Mouse (Mus musculus): ENCODE measurements around the gene Zfp866. TPM values are rescaled to one million over a fixed set of nuclear protein-coding genes. Genes with fewer than 3 reads are reported as not detected.

Zfp866 gene
- total RNA-seq, 1 experiment: 19.1 TPM

DNA sequence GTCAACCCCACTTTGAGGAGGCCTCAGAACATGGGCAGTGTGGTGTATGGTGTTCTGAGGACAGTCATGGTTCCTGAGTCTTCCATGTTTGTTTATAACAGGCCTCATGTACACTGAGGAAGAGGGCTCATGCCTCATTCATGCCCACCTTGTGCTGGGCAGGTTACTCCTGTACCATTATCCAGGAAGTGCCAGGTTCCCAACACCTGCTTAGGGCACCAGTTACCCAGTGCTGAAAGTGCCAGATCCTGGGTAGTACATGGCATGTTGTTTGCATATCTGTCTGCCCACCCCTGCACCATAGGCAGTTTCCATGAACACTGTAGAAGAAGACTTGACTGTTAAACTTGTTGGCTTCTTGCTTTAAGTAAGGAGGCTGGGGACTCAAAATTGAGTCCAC is 11.2 kb upstream of the Zfp866 start:
- Histone ChIP-seq H3K4me1 (ENCODE audit: control insufficient read depth in 2 of 2, insufficient read depth in 2 of 2, low read length in 2 of 2, poor library complexity in 1 of 2) (no peaks in the 10 kb centered on the region; a peak in 1 of 4 replicates), H3K36me3 (ENCODE audit: control insufficient read depth, insufficient read depth, low read length, poor library complexity, severe bottlenecking) (peaks cover 89% of the 10 kb centered on the region), H3K27ac (ENCODE audit: insufficient read depth, low read depth, low read length, poor library complexity, severe bottlenecking) (no peak overlapping the region), H3K9ac (ENCODE audit: insufficient read depth, low read depth, low read length, poor library complexity, severe bottlenecking) (no peak overlapping the region), H3K4me3 (ENCODE audit: insufficient read depth in 1 of 2, low read depth in 1 of 2, low read length in 2 of 2, poor library complexity in 1 of 2, severe bottlenecking in 1 of 2) (no peak overlapping the region), H3K9me3 (ENCODE audit: control insufficient read depth, insufficient read depth, low read depth, low read length) (no peaks in the 10 kb centered on the region)
- DNase-seq (ENCODE audit: low read depth, low spot score): no peak
- TF ChIP-seq CHD2 (IDR thresholded peaks at IDR 0.05; ENCODE audit: low read depth, low read length) (no peak), HCFC1 (IDR thresholded peaks at IDR 0.05; ENCODE audit: borderline replicate concordance, insufficient read depth, low read length) (no peak), ZC3H11A (IDR thresholded peaks at IDR 0.05; ENCODE audit: borderline replicate concordance, low read depth, low read length) (no peak), ZNF384 (IDR thresholded peaks at IDR 0.05; ENCODE audit: low read depth, low read length) (no peak), MAFK (IDR thresholded peaks at IDR 0.05; ENCODE audit: insufficient read depth, low read depth, low read length) (no peak)
- in situ Hi-C loops (cut with MboI; ENCODE audit: low sequenced_read_pairs in 2 of 2, unreplicated experiment in 2 of 2): no loop called here

DNA sequence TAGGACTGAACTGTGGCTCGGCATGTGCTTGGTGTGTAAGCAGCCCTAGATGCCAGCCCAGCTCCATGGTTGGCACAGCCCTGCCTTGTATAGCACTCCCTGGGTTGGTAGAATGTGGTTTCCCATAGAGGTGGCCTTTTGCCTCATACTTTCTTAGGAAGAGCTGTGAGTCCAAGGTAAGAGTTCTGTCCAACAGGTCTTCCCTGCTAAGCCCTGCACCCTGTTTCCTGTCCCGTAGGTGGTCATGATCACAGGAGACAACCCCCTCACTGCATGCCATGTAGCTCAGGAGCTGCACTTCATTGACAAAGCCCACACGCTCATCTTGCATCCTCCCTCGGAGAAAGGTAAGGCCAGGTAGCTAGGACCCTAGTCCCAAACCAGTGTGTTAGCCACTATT is 10.8 kb upstream of the Zfp866 start:
- Histone ChIP-seq H3K9me3 (ENCODE audit: control insufficient read depth, insufficient read depth, low read depth, low read length) (no peaks in the 10 kb centered on the region), H3K9ac (ENCODE audit: insufficient read depth, low read depth, low read length, poor library complexity, severe bottlenecking) (no peak overlapping the region), H3K4me3 (ENCODE audit: insufficient read depth in 1 of 2, low read depth in 1 of 2, low read length in 2 of 2, poor library complexity in 1 of 2, severe bottlenecking in 1 of 2) (no peak overlapping the region), H3K36me3 (ENCODE audit: control insufficient read depth, insufficient read depth, low read length, poor library complexity, severe bottlenecking) (peaks cover 89% of the 10 kb centered on the region), H3K27ac (ENCODE audit: insufficient read depth, low read depth, low read length, poor library complexity, severe bottlenecking) (no peak overlapping the region), H3K4me1 (ENCODE audit: control insufficient read depth in 2 of 2, insufficient read depth in 2 of 2, low read length in 2 of 2, poor library complexity in 1 of 2) (no peaks in the 10 kb centered on the region; a peak in 1 of 4 replicates)
- TF ChIP-seq ZC3H11A (IDR thresholded peaks at IDR 0.05; ENCODE audit: borderline replicate concordance, low read depth, low read length): no peak
- TF ChIP-seq ZNF384 (IDR thresholded peaks at IDR 0.05; ENCODE audit: low read depth, low read length): no peak
- TF ChIP-seq MAFK (IDR thresholded peaks at IDR 0.05; ENCODE audit: insufficient read depth, low read depth, low read length): no peak
- no peak for TF ChIP-seq HCFC1 (IDR thresholded peaks at IDR 0.05; ENCODE audit: borderline replicate concordance, insufficient read depth, low read length)
- TF ChIP-seq CHD2 (IDR thresholded peaks at IDR 0.05; ENCODE audit: low read depth, low read length): no peak
- DNase-seq (ENCODE audit: low read depth, low spot score): no peak
- in situ Hi-C loops (cut with MboI; ENCODE audit: low sequenced_read_pairs in 2 of 2, unreplicated experiment in 2 of 2): no loop called here

- in situ Hi-C loops (cut with MboI; ENCODE audit: low sequenced_read_pairs in 2 of 2, unreplicated experiment in 2 of 2): no loop called here
- Histone ChIP-seq H3K4me3 (ENCODE audit: insufficient read depth in 1 of 2, low read depth in 1 of 2, low read length in 2 of 2, poor library complexity in 1 of 2, severe bottlenecking in 1 of 2) (no peak overlapping the region), H3K9ac (ENCODE audit: insufficient read depth, low read depth, low read length, poor library complexity, severe bottlenecking) (no peak overlapping the region), H3K9me3 (ENCODE audit: control insufficient read depth, insufficient read depth, low read depth, low read length) (no peaks in the 10 kb centered on the region), H3K27ac (ENCODE audit: insufficient read depth, low read depth, low read length, poor library complexity, severe bottlenecking) (no peak overlapping the region), H3K36me3 (ENCODE audit: control insufficient read depth, insufficient read depth, low read length, poor library complexity, severe bottlenecking) (peaks cover 87% of the 10 kb centered on the region), H3K4me1 (ENCODE audit: control insufficient read depth in 2 of 2, insufficient read depth in 2 of 2, low read length in 2 of 2, poor library complexity in 1 of 2) (no peaks in the 10 kb centered on the region)
- no peak for DNase-seq (ENCODE audit: low read depth, low spot score)
- TF ChIP-seq MAFK (IDR thresholded peaks at IDR 0.05; ENCODE audit: insufficient read depth, low read depth, low read length) (no peak), HCFC1 (IDR thresholded peaks at IDR 0.05; ENCODE audit: borderline replicate concordance, insufficient read depth, low read length) (no peak), ZC3H11A (IDR thresholded peaks at IDR 0.05; ENCODE audit: borderline replicate concordance, low read depth, low read length) (no peak), CHD2 (IDR thresholded peaks at IDR 0.05; ENCODE audit: low read depth, low read length) (no peak), ZNF384 (IDR thresholded peaks at IDR 0.05; ENCODE audit: low read depth, low read length) (no peak)
These were observed 9.0 kb upstream of the Zfp866 start for GRCm38 (mm10) chr8:69799946-69800345.

DNA sequence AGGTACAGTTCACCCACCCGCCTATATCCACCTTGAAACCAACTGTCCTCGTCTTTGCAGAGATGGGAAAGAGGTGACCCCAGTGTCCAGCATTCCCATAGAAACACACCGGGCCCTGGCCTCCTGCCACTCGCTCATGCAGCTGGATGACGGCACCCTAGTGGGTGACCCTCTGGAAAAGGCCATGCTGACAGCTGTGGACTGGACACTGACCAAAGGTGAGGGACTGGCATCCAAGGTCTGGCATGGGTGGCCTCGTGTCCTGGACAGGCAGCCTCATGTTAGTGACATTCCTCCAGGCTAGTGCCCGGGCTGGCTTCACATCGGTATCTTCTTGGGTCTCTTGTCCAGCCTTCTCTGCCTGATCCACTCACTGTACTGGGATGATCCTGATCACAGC is 8.3 kb upstream of the Zfp866 start:
- in situ Hi-C loops (cut with MboI; ENCODE audit: low sequenced_read_pairs in 2 of 2, unreplicated experiment in 2 of 2): no loop called here
- H3K4me1 ChIP-seq (ENCODE audit: control insufficient read depth in 2 of 2, insufficient read depth in 2 of 2, low read length in 2 of 2, poor library complexity in 1 of 2): no peaks in the 10 kb centered on the region
- H3K9me3 ChIP-seq (ENCODE audit: control insufficient read depth, insufficient read depth, low read depth, low read length): no peaks in the 10 kb centered on the region
- H3K9ac ChIP-seq (ENCODE audit: insufficient read depth, low read depth, low read length, poor library complexity, severe bottlenecking): no peak overlapping the region
- TF ChIP-seq HCFC1 (IDR thresholded peaks at IDR 0.05; ENCODE audit: borderline replicate concordance, insufficient read depth, low read length) (no peak), MAFK (IDR thresholded peaks at IDR 0.05; ENCODE audit: insufficient read depth, low read depth, low read length) (no peak), CHD2 (IDR thresholded peaks at IDR 0.05; ENCODE audit: low read depth, low read length) (no peak), ZC3H11A (IDR thresholded peaks at IDR 0.05; ENCODE audit: borderline replicate concordance, low read depth, low read length) (no peak), ZNF384 (IDR thresholded peaks at IDR 0.05; ENCODE audit: low read depth, low read length) (no peak)
- no peak for DNase-seq (ENCODE audit: low read depth, low spot score)
- H3K36me3 ChIP-seq (ENCODE audit: control insufficient read depth, insufficient read depth, low read length, poor library complexity, severe bottlenecking): peaks cover 89% of the 10 kb centered on the region
- no peak overlapping the region for H3K27ac ChIP-seq (ENCODE audit: insufficient read depth, low read depth, low read length, poor library complexity, severe bottlenecking)
- no peak overlapping the region for H3K4me3 ChIP-seq (ENCODE audit: insufficient read depth in 1 of 2, low read depth in 1 of 2, low read length in 2 of 2, poor library complexity in 1 of 2, severe bottlenecking in 1 of 2)

- Histone ChIP-seq H3K4me3 (ENCODE audit: insufficient read depth in 1 of 2, low read depth in 1 of 2, low read length in 2 of 2, poor library complexity in 1 of 2, severe bottlenecking in 1 of 2) (no peak overlapping the region), H3K9me3 (ENCODE audit: control insufficient read depth, insufficient read depth, low read depth, low read length) (no peaks in the 10 kb centered on the region), H3K9ac (ENCODE audit: insufficient read depth, low read depth, low read length, poor library complexity, severe bottlenecking) (no peak overlapping the region), H3K4me1 (ENCODE audit: control insufficient read depth in 2 of 2, insufficient read depth in 2 of 2, low read length in 2 of 2, poor library complexity in 1 of 2) (peaks cover 0 to 2% of the 10 kb centered on the region in 2 experiments; a peak in 1 of 4 replicates), H3K36me3 (ENCODE audit: control insufficient read depth, insufficient read depth, low read length, poor library complexity, severe bottlenecking) (peaks cover 89% of the 10 kb centered on the region), H3K27ac (ENCODE audit: insufficient read depth, low read depth, low read length, poor library complexity, severe bottlenecking) (no peak overlapping the region)
- in situ Hi-C loops (cut with MboI; ENCODE audit: low sequenced_read_pairs in 2 of 2, unreplicated experiment in 2 of 2): no loop called here
- TF ChIP-seq ZNF384 (IDR thresholded peaks at IDR 0.05; ENCODE audit: low read depth, low read length): no peak
- no peak for TF ChIP-seq MAFK (IDR thresholded peaks at IDR 0.05; ENCODE audit: insufficient read depth, low read depth, low read length)
- TF ChIP-seq ZC3H11A (IDR thresholded peaks at IDR 0.05; ENCODE audit: borderline replicate concordance, low read depth, low read length): no peak
- TF ChIP-seq CHD2 (IDR thresholded peaks at IDR 0.05; ENCODE audit: low read depth, low read length): no peak
- no peak for TF ChIP-seq HCFC1 (IDR thresholded peaks at IDR 0.05; ENCODE audit: borderline replicate concordance, insufficient read depth, low read length)
- no peak for DNase-seq (ENCODE audit: low read depth, low spot score)
These were observed 6.7 kb upstream of the Zfp866 start for GRCm38 (mm10) chr8:69797661-69798060.

All from ES-E14 (cell line).